Mouse (Mus musculus) brain, embryonic 18.5 days (tissue): ENCODE results near the gene Rmi1.
"Not testable (repeated sequence)": the region's sequence is repeated elsewhere in the genome, so short reads cannot be mapped to it uniquely, and the experiment has no call there.

Experiments used
- DNase-seq: peaks from one replicate; pipeline ENCODE4 v3.0.0-alpha.2; 2012; ENCODE audit warnings: low read depth, low spot score

Rmi1 gene

DNA sequence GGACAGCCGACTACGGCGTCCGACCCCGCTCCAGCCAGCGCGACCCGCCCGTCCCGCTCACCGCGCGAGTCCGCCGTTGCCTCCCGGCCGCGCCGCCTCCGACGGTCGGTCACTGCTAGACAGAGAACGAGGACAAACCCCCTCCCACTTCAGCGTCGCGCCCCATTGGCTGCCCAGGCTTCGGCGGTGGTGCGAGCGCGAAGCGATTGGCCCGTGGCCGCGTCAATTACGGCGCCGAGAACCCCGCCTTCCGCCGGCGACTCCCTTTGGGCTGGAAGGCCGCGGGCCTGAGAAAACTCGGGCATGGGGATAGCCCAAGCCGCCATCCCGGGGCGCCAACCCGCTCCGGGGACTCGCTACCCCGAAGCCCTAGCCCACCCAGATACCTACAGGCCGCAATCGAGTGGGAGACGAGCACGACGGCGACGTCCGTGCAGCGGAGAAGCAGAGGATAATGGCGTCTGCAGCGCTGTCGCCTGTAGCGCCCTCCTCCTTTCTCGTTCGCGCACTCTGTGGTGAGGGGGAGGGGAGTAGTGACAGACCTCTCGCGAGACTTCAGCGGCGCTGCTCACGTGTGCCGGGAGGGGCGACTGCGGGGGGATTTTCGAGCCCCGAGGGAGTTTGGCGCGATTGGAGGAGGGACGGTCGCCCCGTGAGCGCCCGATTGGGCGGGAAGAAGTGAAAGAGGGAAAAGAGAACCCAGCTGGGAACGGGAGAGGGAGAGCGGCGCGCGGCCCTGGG is at the start of gene Rmi1:
Rmi1 (plus strand) TSS at position 246 of the 741 bp plus-strand sequence.
- DNase-seq: peak; percentile 96

DNA sequence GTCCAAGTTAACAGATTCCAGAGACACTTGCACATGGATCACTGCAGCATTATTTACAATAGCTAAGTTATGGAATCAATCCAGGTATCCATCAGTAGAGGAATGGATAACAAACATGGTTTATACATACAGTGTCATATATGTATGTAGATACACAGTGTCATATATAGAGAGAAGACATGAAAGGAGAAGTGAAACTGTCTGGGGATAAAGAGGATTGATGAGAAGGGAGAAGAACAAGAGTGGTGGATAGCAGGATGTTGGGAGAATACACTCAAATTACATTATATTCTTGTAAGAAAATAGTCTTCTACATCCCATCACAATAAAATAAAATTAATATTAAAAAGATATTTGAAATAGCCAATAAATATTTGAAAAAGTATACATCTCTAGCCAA is 49.1 kb upstream of the Rmi1 start:
- DNase-seq: no peak

DNA sequence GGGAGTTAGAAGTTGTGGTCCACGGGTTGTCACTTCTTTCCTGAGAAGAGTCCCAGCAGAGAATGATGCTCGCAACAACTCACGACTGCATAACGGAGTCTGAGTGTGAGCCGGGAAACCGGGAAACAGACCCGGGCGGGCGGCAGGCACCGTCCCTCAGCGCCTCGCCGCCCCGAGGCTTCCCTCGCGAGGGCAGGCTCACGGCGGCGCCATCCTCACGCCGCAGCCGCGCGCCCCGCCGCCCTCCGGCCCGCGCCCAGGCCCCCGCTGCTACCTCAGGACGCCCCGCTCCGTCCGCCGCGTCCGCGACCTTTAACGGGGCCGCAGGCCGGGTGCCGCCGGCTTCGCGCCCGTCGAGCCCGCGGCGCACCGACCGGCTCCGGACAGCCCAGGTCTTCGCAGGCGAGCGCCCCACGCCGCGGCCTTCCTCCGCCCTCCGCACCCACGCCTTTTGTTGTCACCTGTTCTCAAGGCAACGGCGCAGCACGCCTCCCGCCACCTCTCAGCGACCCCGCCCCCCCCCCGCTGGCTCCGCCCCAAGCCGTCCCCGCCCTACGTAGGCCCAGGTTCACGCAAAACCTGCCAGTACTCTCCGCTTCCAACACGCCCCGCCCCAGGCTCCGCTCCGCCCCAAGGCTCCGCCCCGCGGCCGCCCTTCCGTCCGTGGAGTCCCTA is 43.3 kb upstream of the Rmi1 start, which contains the start of gene Kif27:
Kif27 (minus strand) TSS at position 494 of the 675 bp plus-strand sequence.
- DNase-seq: peak; percentile 54

DNA sequence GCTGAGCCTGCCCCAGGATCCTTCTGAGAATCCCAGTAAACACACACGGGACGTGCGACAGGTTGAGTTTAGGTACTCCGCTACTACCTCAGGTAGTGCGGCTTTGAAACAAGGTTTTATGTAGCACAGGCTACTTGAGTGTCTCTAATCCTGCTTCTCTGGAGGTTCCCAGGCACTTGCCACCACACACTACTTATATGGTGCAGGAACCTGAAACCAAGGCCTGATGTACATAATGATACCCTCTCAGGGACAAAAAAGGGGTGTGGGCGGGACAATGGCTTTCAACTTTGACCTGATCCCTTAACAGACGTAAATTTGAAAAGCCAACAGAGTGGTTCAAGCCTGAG is 42.8 kb upstream of the Rmi1 start:
- DNase-seq: no peak

DNA sequence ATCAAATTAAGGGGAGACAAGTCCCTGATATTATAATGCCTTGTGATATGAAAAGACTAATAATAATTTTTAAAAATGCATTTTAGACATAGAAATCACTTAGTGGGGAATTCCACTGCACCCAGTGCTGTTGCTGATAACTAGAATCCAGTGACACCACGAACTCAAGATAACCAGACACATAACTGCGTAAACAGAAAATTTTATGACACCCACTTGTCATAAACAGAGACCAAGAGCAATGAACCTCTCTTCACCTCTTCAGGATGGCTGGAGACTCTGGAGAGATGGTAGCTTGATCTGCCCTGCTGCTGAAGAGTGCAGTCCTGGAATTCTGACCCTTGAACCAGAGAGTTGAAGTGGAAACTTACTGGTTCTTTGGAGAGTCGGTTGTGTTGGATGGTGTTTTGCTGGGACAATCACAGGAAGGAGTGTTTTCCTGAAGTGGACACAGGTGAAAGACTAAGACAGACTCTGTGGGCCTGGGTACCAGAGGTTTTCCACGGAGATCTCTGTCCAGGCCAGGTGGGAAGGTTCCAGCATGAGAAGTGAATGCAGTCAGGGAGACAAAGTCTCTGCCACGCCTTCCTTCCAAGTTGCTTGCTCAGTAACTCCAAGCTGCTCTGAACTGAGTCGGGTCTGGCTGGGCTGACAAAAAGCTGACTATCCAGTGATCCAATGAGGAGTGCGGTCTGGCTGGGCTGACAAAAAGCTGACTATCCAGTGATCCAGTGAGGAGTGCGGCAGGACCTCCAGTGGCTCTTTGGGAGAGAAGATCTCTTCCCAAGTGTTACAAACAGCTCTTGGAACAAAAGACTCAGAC is 37.5 kb upstream of the Rmi1 start:
- no peak for DNase-seq

GRCm38 (mm10) chr13:58365179-58365578 is 36.9 kb upstream of the Rmi1 start:
- DNase-seq: not testable (repeated sequence)

GRCm38 (mm10) chr13:58366373-58366772 is 35.7 kb upstream of the Rmi1 start:
- DNase-seq: no peak

DNA sequence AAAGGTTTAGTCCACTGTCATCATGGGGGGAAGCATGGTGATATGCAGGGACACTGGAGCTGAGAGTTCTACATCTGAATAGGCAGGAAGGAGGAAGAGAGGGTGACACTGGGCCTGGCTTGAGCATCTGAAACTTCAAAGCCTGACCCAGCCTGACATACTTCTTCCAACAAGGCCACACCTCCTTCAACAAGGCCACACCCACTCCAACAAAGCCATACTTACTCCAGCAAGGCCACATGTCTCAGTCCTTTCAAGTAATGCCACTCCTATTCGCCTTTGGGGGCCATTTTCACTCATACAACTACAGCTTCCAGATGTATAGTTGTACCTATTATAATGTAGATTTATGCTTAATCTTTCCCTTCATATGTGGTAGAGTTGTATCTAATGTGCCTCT is 34.4 kb upstream of the Rmi1 start:
- no peak for DNase-seq

DNA sequence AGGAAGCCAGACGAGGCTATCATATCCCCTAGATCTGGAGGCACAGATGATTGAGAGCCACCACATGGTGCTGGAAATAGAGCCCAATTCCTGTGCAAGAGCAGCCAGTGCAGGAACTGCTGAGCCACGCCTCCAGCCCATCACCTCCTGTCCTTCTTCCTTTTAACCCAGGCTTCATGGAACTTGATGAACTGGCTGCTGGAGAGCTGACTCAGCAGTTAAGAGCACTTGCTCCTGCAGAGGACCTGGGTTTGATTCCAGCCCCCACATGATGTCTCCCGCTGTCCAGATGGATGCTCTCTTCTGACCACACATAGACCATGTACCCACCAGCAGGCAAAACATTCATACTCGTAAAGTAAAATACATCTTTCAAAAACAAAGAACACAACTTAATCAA is 33.2 kb upstream of the Rmi1 start:
- no peak for DNase-seq

- no peak for DNase-seq
These were observed 29.5 kb upstream of the Rmi1 start for GRCm38 (mm10) chr13:58372278-58373152.

DNA sequence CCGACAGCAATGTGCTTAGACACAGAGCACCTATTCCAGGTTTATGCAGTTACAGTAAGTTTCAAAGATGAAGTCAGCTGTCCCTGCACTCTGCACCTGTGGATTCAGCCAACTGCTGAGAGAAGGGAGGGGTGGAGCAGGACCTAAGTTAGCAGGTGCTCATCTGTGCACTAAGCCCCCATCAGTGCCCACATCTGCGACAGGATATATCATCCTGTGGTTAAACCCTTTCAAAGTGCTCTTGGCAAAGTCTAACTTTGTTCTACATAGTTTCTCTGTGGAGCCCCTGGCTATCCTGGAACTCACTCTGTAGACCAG is 28.9 kb upstream of the Rmi1 start:
- DNase-seq: no peak

DNA sequence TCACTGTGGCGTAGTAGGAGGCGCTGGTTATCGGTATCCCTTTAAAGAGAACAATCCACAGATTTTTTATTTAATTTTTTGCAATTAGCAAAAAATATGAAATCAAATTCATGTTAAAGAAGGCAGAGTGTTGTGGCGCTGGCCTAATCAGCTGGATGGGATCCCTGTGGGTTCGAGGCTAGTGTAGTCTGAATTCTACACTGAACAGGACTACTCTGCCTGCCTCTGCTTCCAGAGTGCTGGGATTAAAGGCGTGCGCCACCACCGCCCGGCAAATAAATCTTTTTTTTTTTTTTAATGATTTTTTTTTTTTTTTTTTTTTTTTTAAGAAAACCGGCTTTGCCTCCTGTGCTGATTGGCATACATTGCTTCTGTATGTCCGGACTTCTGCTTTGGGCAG is 17.7 kb upstream of the Rmi1 start:
- DNase-seq: no peak

DNA sequence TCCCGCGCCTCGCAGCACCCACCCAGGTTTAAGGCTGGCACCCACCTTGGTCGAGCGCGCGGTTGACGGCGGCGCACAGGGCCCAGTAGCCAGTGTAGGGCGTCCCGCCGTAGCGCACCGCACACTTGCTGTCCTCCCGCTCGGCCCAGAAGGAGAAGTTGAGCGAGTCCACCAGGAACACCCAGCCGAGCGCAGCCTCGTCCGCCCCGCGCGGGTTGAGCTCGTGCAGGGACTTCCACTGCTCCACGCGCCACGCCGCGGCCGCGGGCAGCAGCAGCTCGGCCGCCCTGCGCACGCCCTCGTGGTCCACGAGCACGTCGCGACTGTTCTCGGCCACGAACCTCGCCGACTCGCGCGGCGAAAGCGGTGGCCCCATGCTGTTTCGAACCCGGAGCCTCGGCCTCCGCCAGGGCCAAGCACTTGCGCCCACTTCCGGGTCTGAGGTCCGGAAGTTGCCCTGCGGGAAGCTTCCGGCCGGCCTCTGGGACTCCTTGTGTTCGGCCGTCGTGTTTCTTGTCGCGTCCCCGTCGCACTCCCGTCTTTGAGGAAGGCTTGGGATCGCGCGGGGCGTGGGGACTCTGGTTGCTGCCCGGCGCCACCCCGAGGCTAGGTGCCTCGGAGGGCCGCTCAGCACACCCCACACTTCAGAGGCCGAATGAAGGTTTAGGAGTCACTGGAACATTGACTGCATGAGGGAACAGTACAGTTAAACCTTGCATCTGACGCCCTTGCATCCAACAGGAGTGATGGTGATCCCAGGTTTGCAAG is 17.1 kb upstream of the Rmi1 start, which contains the start of gene 2210016F16Rik:
2210016F16Rik (minus strand) TSS at position 447 of the 768 bp plus-strand sequence.
- DNase-seq: no peak

DNA sequence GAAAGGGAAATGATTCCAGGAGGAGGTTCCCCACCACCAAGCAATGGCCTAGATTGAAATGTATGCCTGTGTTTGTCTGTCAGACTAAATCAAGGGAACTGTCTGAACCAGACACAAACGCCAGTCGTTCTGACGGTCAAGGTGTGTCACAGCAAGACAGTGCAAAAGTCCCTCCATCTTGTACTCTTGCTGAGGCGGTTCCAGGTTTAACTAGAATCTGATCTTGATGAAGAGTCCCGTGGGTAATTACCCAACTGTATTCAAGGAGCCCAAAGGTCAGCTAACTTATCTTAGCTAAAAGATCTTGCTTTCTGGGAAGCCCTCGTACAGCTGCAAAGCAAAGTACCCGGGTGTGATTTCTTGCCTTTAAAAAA is 16.5 kb upstream of the Rmi1 start:
- no peak for DNase-seq

DNA sequence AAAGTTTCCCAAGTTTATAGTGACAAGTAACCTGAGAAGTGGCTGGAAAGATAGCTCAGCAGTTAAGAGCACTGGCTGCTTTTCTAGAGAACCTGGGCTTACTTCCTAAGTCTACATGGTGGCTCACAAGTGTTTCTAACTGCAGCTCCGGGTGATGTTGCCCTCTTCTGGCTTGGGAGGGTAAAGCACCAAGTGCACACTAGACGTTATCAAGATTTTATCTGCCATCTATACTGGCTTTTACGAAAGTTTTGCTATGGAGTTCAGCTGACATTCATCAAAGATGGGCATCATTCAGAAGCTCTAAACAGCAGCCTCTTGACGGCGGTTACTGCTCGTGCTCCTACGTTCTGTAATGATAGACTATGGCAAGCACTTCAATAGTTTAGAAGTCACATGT is 14.1 kb upstream of the Rmi1 start:
- no peak for DNase-seq

GRCm38 (mm10) chr13:58388379-58388778 is 13.7 kb upstream of the Rmi1 start:
- DNase-seq: no peak

DNA sequence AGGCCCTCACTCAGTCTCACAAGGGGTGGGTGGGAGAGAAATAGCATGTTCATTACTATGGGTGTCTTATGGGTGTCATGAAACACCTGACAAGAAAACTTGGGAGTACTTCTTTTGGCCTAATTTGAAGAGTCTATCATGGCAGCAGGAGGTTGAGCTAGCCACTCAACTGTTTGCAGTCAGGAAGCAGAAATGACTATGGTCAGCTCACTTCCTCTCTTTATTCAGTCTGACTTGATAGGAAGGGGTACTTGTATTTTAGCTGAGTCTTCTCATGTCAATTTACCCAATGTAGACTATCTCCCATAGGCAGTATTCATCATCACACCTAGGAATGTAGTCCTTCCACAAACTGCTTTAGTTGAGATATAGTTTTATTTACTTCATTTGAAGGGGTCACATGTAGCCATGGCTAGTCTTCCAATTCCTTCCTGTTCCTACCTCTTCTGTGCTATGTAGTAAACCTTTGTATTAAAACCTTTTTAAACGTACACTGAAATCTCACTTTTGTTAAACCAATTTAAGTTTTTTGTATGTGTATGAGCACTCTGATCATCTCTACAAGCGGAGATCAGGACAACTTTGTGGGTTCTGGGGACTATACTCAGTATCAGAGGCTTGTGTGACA is 12.6 kb upstream of the Rmi1 start:
- DNase-seq: no peak

- not testable (repeated sequence) for DNase-seq
These were observed 7.7 kb upstream of the Rmi1 start for GRCm38 (mm10) chr13:58394392-58394791.

- no peak for DNase-seq
These were observed 4.4 kb upstream of the Rmi1 start for GRCm38 (mm10) chr13:58397651-58398050.

- DNase-seq: no peak
These were observed 1.5 kb upstream of the Rmi1 start for GRCm38 (mm10) chr13:58400576-58400975.
